Mouse (Mus musculus) MEL (cell line): ENCODE measurements at regions not wholly inside any gene's neighbourhood (a gene's known extent, or its start where the extent isn't known, plus 50 kb on each side); places are given as distances from the start of the nearest gene placed in this dataset.

Source experiments
- DNase-seq: peaks from one replicate; pipeline ENCODE4 v3.0.0; 2011; ENCODE audit warnings: low read depth, low spot score
- H3K27ac ChIP-seq: 2 replicates; pipeline ENCODE4 v1.5.1; 2012; ENCODE audit warnings: low read depth, mild to moderate bottlenecking, control low read depth, low read length, moderate library complexity; ENCODE audit not compliant: control insufficient read depth
- H3K27me3 ChIP-seq, 2 experiments: fragments of 150-350 bp in 1 of 2; sonication (generic) in 1 of 2; 2 replicates each; pipeline ENCODE4 v1.6.1; 2012; ENCODE audit warnings: low read length in 2 of 2, mild to moderate bottlenecking in 2 of 2, improper control_type of control experiment in 1 of 2, moderate library complexity in 1 of 2; ENCODE audit not compliant: insufficient read depth in 2 of 2, control insufficient read depth in 1 of 2
- H3K36me3 ChIP-seq, 2 experiments: 2 replicates each; pipeline ENCODE4 v1.6.1; 2012 to 2014; ENCODE audit warnings: low read length in 2 of 2, improper control_type of control experiment in 1 of 2, inconsistent platforms in 1 of 2, mild to moderate bottlenecking in 1 of 2; ENCODE audit not compliant: insufficient read depth in 2 of 2, control insufficient read depth in 1 of 2
- H3K4me1 ChIP-seq, 2 experiments: fragments of 150-350 bp in 1 of 2; sonication (generic) in 1 of 2; 2 replicates each; pipeline ENCODE4 v1.6.1; 2012; ENCODE audit warnings: low read length in 2 of 2, improper control_type of control experiment in 1 of 2, mild to moderate bottlenecking in 1 of 2; ENCODE audit not compliant: insufficient read depth in 2 of 2, control insufficient read depth in 1 of 2
- H3K4me3 ChIP-seq, 2 experiments: fragments of 150-350 bp in 1 of 2; sonication (generic) in 1 of 2; 2 replicates each; pipeline ENCODE4 v1.5.1; 2012; ENCODE audit warnings: low read depth in 2 of 2, low read length in 2 of 2, mild to moderate bottlenecking in 2 of 2, moderate library complexity in 2 of 2, control low read depth in 1 of 2, improper control_type of control experiment in 1 of 2; ENCODE audit not compliant: control insufficient read depth in 1 of 2, insufficient read depth in 1 of 2
- H3K79me2 ChIP-seq: 2 replicates; pipeline ENCODE4 v1.6.1; 2012; ENCODE audit warnings: mild to moderate bottlenecking, low read length, moderate library complexity; ENCODE audit not compliant: control insufficient read depth, poor library complexity, insufficient read depth
- H3K9ac ChIP-seq: 2 replicates; pipeline ENCODE4 v1.6.1; 2012; ENCODE audit warnings: low read depth, mild to moderate bottlenecking, control low read depth, low read length, moderate library complexity; ENCODE audit not compliant: control insufficient read depth, poor library complexity, severe bottlenecking
- H3K9me3 ChIP-seq: fragments of 150-350 bp; sonication (generic); replicated peaks from 2 replicates; pipeline ENCODE4 v1.6.1; 2012; ENCODE audit warnings: mild to moderate bottlenecking, low read length, improper control_type of control experiment, moderate library complexity; ENCODE audit not compliant: insufficient read depth
- CHD2 ChIP-seq: IDR thresholded peaks from 2 replicates; pipeline ENCODE4 v1.6.1; 2011; ENCODE audit warnings: low read length, improper control_type of control experiment
- CTCF ChIP-seq, 3 experiments: IDR thresholded peaks in 2 of 3; conservative IDR thresholded peaks in 1 of 3; 2 replicates each; pipeline ENCODE4 v1.5.1; 2011 to 2012; ENCODE audit warnings: low read length in 3 of 3, low read depth in 2 of 3, mild to moderate bottlenecking in 2 of 3, improper control_type of control experiment in 1 of 3, inconsistent platforms in 1 of 3, mixed read lengths in 1 of 3, moderate library complexity in 1 of 3; ENCODE audit not compliant: control insufficient read depth in 1 of 3, insufficient read depth in 1 of 3, poor library complexity in 1 of 3, severe bottlenecking in 1 of 3
- EP300 ChIP-seq, 2 experiments: IDR thresholded peaks; 2 replicates each; pipeline ENCODE4 v1.6.1; 2011; ENCODE audit warnings: improper control_type of control experiment in 2 of 2, low read length in 2 of 2, low read depth in 1 of 2, mild to moderate bottlenecking in 1 of 2
- ETS1 ChIP-seq: IDR thresholded peaks from 2 replicates; pipeline ENCODE4 v1.6.1; 2012; ENCODE audit warnings: low read depth, mild to moderate bottlenecking, inconsistent platforms, low read length, improper control_type of control experiment, moderate library complexity
- GABPA ChIP-seq: IDR thresholded peaks from 2 replicates; pipeline ENCODE4 v1.6.1; 2012; ENCODE audit warnings: low read depth, mild to moderate bottlenecking, inconsistent platforms, low read length, improper control_type of control experiment, moderate library complexity
- HCFC1 ChIP-seq: IDR thresholded peaks from 2 replicates; pipeline ENCODE4 v1.6.1; 2012; ENCODE audit warnings: low read depth, mild to moderate bottlenecking, inconsistent platforms, low read length, improper control_type of control experiment, moderate library complexity
- JUND ChIP-seq: IDR thresholded peaks from 2 replicates; pipeline ENCODE4 v1.6.1; 2011; ENCODE audit warnings: low read depth, mild to moderate bottlenecking, improper control_type of control experiment, low read length
- MAZ ChIP-seq: IDR thresholded peaks from 2 replicates; pipeline ENCODE4 v1.6.1; 2012; ENCODE audit warnings: low read depth, mild to moderate bottlenecking, inconsistent platforms, low read length, improper control_type of control experiment
- MXI1 ChIP-seq: IDR thresholded peaks from 2 replicates; pipeline ENCODE4 v1.6.1; 2011; ENCODE audit warnings: mild to moderate bottlenecking, low read depth, low read length, improper control_type of control experiment
- MYC ChIP-seq: IDR thresholded peaks from 2 replicates; pipeline ENCODE4 v1.6.1; 2011; ENCODE audit warnings: low read depth, mild to moderate bottlenecking, low read length, improper control_type of control experiment, moderate library complexity
- NRF1 ChIP-seq: IDR thresholded peaks from 2 replicates; pipeline ENCODE4 v1.6.1; 2014; ENCODE audit warnings: low read depth, mild to moderate bottlenecking, inconsistent platforms, low read length, improper control_type of control experiment, moderate library complexity; ENCODE audit not compliant: poor library complexity, insufficient read depth, severe bottlenecking
- POLR2AphosphoS2 ChIP-seq: IDR thresholded peaks from 2 replicates; pipeline ENCODE4 v1.6.1; 2011; ENCODE audit warnings: low read length, improper control_type of control experiment
- POLR2AphosphoS5 ChIP-seq: IDR thresholded peaks from 2 replicates; pipeline ENCODE4 v1.6.1; 2012; ENCODE audit warnings: low read depth, borderline replicate concordance, mild to moderate bottlenecking, inconsistent platforms, low read length, moderate library complexity, mixed read lengths
- RAD21 ChIP-seq: IDR thresholded peaks from 2 replicates; pipeline ENCODE4 v1.6.1; 2011; ENCODE audit warnings: mild to moderate bottlenecking, low read depth, low read length, improper control_type of control experiment
- RCOR1 ChIP-seq: IDR thresholded peaks from 2 replicates; pipeline ENCODE4 v1.6.1; 2012; ENCODE audit warnings: low read depth, mild to moderate bottlenecking, inconsistent platforms, low read length, improper control_type of control experiment
- SMC3 ChIP-seq: IDR thresholded peaks from 2 replicates; pipeline ENCODE4 v1.6.1; 2011; ENCODE audit warnings: low read depth, low read length, improper control_type of control experiment
- TAL1 ChIP-seq: IDR thresholded peaks from 2 replicates; pipeline ENCODE4 v1.6.1; 2012; ENCODE audit warnings: mild to moderate bottlenecking, inconsistent platforms, low read length, moderate library complexity, mixed read lengths
- TCF12 ChIP-seq: IDR thresholded peaks from 2 replicates; pipeline ENCODE4 v1.6.1; 2014; ENCODE audit warnings: low read depth, mild to moderate bottlenecking, inconsistent platforms, low read length, improper control_type of control experiment, moderate library complexity
- UBTF ChIP-seq: IDR thresholded peaks from 2 replicates; pipeline ENCODE4 v1.6.1; 2012; ENCODE audit warnings: low read depth, mild to moderate bottlenecking, inconsistent platforms, low read length, improper control_type of control experiment, moderate library complexity, borderline replicate concordance; ENCODE audit not compliant: insufficient read depth
- USF1 ChIP-seq: IDR thresholded peaks from 2 replicates; pipeline ENCODE4 v1.6.1; 2014; ENCODE audit warnings: low read depth, mild to moderate bottlenecking, inconsistent platforms, low read length, improper control_type of control experiment, moderate library complexity
- USF2 ChIP-seq, 2 experiments: IDR thresholded peaks; 2 replicates each; pipeline ENCODE4 v1.6.1; 2011 to 2012; ENCODE audit warnings: improper control_type of control experiment in 2 of 2, low read length in 2 of 2, borderline replicate concordance in 1 of 2, inconsistent platforms in 1 of 2, low read depth in 1 of 2, mild to moderate bottlenecking in 1 of 2; ENCODE audit not compliant: insufficient read depth in 1 of 2
- ZC3H11A ChIP-seq: IDR thresholded peaks from 2 replicates; pipeline ENCODE4 v1.6.1; 2012; ENCODE audit warnings: low read depth, mild to moderate bottlenecking, inconsistent platforms, low read length, improper control_type of control experiment
- ZMIZ1 ChIP-seq: IDR thresholded peaks from 2 replicates; pipeline ENCODE4 v1.6.1; 2012; ENCODE audit warnings: low read depth, mild to moderate bottlenecking, inconsistent platforms, low read length, improper control_type of control experiment, moderate library complexity
- ZNF384 ChIP-seq: IDR thresholded peaks from 2 replicates; pipeline ENCODE4 v1.6.1; 2012; ENCODE audit warnings: low read depth, mild to moderate bottlenecking, inconsistent platforms, low read length, improper control_type of control experiment

GRCm38 (mm10) chr1:119252403-119252802, 169.6 kb downstream of the Inhbb start:
- TF ChIP-seq EP300 (IDR thresholded peaks at IDR 0.05; ENCODE audit: low read depth in 1 of 2, low read length in 2 of 2) (no peak), ZC3H11A (no peak), POLR2AphosphoS2 (no peak), GABPA (no peak), MXI1 (no peak), TAL1 (no peak), MAZ (no peak), SMC3 (no peak), CTCF (IDR thresholded peaks at IDR 0.05 in 2 of 3, conservative IDR thresholded peaks at IDR 0.05 in 1 of 3; ENCODE audit: control insufficient read depth in 1 of 3, insufficient read depth in 1 of 3, low read depth in 2 of 3, low read length in 3 of 3, poor library complexity in 1 of 3, severe bottlenecking in 1 of 3) (no peak), USF1 (no peak), TCF12 (no peak), ETS1 (no peak), ZMIZ1 (no peak), JUND (no peak), MYC (no peak), POLR2AphosphoS5 (no peak), NRF1 (no peak), USF2 (IDR thresholded peaks at IDR 0.05; ENCODE audit: borderline replicate concordance in 1 of 2, insufficient read depth in 1 of 2, low read depth in 1 of 2, low read length in 2 of 2) (no peak)
- DNase-seq = no peak
- H3K27ac ChIP-seq = no peak overlapping the region
- H3K9me3 ChIP-seq = no peaks in the 10 kb centered on the region
- H3K4me3 ChIP-seq = no peak overlapping the region
- H3K4me1 ChIP-seq = no peaks in the 10 kb centered on the region
- H3K36me3 ChIP-seq = no peaks in the 10 kb centered on the region
- H3K79me2 ChIP-seq = no peaks in the 10 kb centered on the region
- H3K27me3 ChIP-seq = no peaks in the 10 kb centered on the region
- no peak overlapping the region for H3K9ac ChIP-seq

- H3K4me3 ChIP-seq = no peak overlapping the region
- no peaks in the 10 kb centered on the region for H3K79me2 ChIP-seq
- no peaks in the 10 kb centered on the region for H3K4me1 ChIP-seq
- no peaks in the 10 kb centered on the region for H3K27me3 ChIP-seq
- H3K9ac ChIP-seq = no peak overlapping the region
- DNase-seq = no peak
- no peaks in the 10 kb centered on the region for H3K9me3 ChIP-seq
- H3K27ac ChIP-seq = no peak overlapping the region
- H3K36me3 ChIP-seq = no peaks in the 10 kb centered on the region
- TF ChIP-seq RCOR1 (no peak), USF2 (IDR thresholded peaks at IDR 0.05; ENCODE audit: borderline replicate concordance in 1 of 2, insufficient read depth in 1 of 2, low read depth in 1 of 2, low read length in 2 of 2) (no peak), ZNF384 (no peak), SMC3 (no peak), JUND (no peak), CHD2 (no peak), MAZ (no peak), HCFC1 (no peak), POLR2AphosphoS2 (no peak), UBTF (no peak), ZC3H11A (no peak), RAD21 (no peak), GABPA (no peak)
Observed at GRCm38 (mm10) chr1:119251741-119252140, 170.3 kb downstream of the Inhbb start.
